Comparison of ENCODE assay signal across 30 mouse cellular contexts in genomic region chr13:59164015-59164414, GRCm38 (mm10).
"Had no signal": no experiment of that assay in that cellular context is flagged by ENCODE, and none has a peak within 500 bp of the region (broad histone marks: within the 10 kb centered on the region; RNA-seq: fewer than 3 reads in every experiment).

No protein-coding gene starts in this region.

- H3K27ac ChIP-seq: heart, embryonic 13.5 days; heart, embryonic 15.5 days; hindbrain, embryonic 10.5 days; hindbrain, embryonic 12.5 days; hindbrain, embryonic 13.5 days; hindbrain, embryonic 14.5 days; hindbrain, embryonic 15.5 days; hindbrain, postnatal 0 days; intestine, embryonic 15.5 days; kidney, embryonic 15.5 days; kidney, postnatal 0 days; layer of hippocampus, adult 2 months; left cerebral cortex, adult 2 months had no signal

- H3K9me3 ChIP-seq: heart, embryonic 12.5 days; heart, embryonic 13.5 days; heart, embryonic 15.5 days; hindbrain, embryonic 10.5 days; hindbrain, embryonic 12.5 days; hindbrain, embryonic 13.5 days; hindbrain, embryonic 15.5 days; intestine, embryonic 15.5 days; kidney, embryonic 15.5 days had no signal

- DNase-seq: heart, postnatal 10 days; heart, postnatal 14 days; heart, postnatal 36 days; heart, postnatal 4 days; kidney, adult 11 months; kidney, adult 18-20 months; kidney, adult 2 months; kidney, adult 8-10 months; kidney, adult 9 months; kidney, postnatal 10 days; kidney, postnatal 14 days; kidney, postnatal 25 days; kidney, postnatal 36 days; kidney, postnatal 4 days; layer of hippocampus, adult 9-11 months; layer of hippocampus, postnatal 36 days had no signal

- H3K4me1 ChIP-seq: heart, embryonic 12.5 days; heart, embryonic 13.5 days; heart, embryonic 15.5 days; hindbrain, embryonic 10.5 days; hindbrain, embryonic 12.5 days; hindbrain, embryonic 13.5 days; hindbrain, embryonic 15.5 days; intestine, embryonic 15.5 days; kidney, embryonic 15.5 days had no signal

- H3K36me3 ChIP-seq: heart, embryonic 12.5 days; heart, embryonic 13.5 days; heart, embryonic 15.5 days; hindbrain, embryonic 10.5 days; hindbrain, embryonic 12.5 days; hindbrain, embryonic 13.5 days; hindbrain, embryonic 15.5 days; intestine, embryonic 15.5 days; kidney, embryonic 15.5 days had no signal

- H3K27me3 ChIP-seq: heart, embryonic 12.5 days; heart, embryonic 13.5 days; heart, embryonic 15.5 days; hindbrain, embryonic 12.5 days; hindbrain, embryonic 13.5 days; hindbrain, embryonic 15.5 days; intestine, embryonic 15.5 days; kidney, embryonic 15.5 days had no signal

- H3K9ac ChIP-seq: heart, embryonic 12.5 days; heart, embryonic 13.5 days; heart, embryonic 15.5 days; hindbrain, embryonic 12.5 days; hindbrain, embryonic 13.5 days; hindbrain, embryonic 14.5 days; hindbrain, embryonic 15.5 days; intestine, embryonic 15.5 days; kidney, embryonic 15.5 days had no signal

- H3K4me3 ChIP-seq: heart, embryonic 12.5 days; heart, embryonic 13.5 days; heart, embryonic 15.5 days; hindbrain, embryonic 10.5 days; hindbrain, embryonic 12.5 days; hindbrain, embryonic 13.5 days; hindbrain, embryonic 15.5 days; intestine, embryonic 15.5 days; kidney, embryonic 15.5 days; layer of hippocampus, adult 2 months; left cerebral cortex, adult 2 months had no signal
